Mouse (Mus musculus) liver, postnatal 0 days (tissue): ENCODE data around the gene Rel.

Experiments used
- CTCF ChIP-seq: sonication (generic); IDR thresholded peaks from 2 replicates; pipeline ENCODE4 v1.5.1; 2016; ENCODE audit warnings: antibody characterized with exemption, low read depth
- EP300 ChIP-seq: IDR thresholded peaks from 2 replicates; pipeline ENCODE4 v1.6.1; 2016; ENCODE audit warnings: antibody characterized with exemption, low read depth, mild to moderate bottlenecking

DNA sequence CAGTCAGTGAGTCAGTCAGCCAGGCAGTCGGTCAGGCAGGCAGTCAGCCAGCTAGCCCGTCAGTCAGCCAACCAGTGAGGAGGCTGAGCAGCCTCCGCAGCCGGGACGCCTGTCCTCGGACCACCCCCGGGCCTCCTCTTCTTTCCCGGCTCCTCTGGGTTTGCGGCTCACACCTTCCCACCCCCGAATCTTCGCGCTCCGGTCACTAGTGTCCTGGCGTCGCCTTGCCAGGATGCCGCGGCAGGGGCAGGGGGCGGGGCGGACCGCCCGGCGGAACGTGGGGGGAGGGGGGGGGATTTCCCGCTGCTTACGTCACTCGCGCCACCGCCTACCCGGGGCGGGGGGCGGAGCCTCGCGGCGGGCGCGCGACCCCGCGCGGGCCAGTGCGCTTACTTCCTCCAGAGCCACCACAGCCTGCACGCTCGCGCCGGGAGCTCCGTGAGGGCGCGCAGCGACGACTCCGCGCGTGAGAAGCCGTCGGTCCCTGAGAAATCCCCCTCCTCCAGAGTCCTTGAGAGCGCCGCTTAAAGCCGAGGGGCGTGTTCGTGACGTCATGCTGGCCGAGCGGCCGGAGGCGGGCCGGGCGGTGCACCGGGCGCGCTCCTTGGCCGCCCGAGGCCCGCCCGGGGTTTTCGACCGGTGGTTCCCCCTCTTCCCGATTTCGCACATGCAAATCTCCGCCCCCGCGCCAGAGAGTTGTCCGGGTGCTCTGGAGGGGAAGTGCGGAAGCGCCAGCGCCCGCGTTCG, at the start of gene Rel:
- no peak for TF ChIP-seq CTCF
- no peak for TF ChIP-seq EP300
